In the genomic region with DNA sequence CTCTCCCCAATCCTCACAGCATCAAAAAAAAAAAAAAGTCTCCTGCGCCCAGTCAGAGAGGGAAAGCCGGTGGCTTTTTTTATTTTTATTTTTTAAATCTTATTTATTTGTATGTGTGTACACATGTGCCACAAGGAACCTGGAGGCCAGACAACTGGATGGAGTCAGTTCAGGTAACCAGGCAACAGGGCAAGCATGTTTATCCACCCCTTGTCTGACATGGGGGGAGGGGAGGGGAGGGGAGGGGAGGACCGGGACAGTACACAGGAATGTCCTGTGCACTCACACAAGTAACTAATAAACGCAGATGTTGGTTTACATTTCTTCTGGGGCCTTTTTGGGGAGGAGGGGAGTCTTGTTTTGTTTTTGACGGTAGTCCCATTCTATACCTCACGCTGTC, we compare ENCODE assay signal across 33 mouse cellular contexts. TPM values are rescaled to one million over a fixed set of nuclear protein-coding genes. Genes with fewer than 3 reads are reported as not detected.
DNase-seq lines count a peak whose midpoint lies in the region; ATAC-seq and TF ChIP-seq lines count a peak whose summit lies in the region.
"Had no signal": no experiment of that assay in that cellular context is flagged by ENCODE, and none has a peak within 500 bp of the region (broad histone marks: within the 10 kb centered on the region; RNA-seq: fewer than 3 reads in every experiment).

No protein-coding gene starts in this region.

- intact Hi-C loops in heart, adult 2 months (cut with DNase I): no loop called here
- intact Hi-C loops in heart, postnatal 25 days (cut with DNase I): no loop called here

- TF ChIP-seq CTCF in heart, adult 2 months (IDR thresholded peaks at IDR 0.05): no peak
- no peak for TF ChIP-seq CTCF in heart, postnatal 0 days (IDR thresholded peaks at IDR 0.05; ENCODE audit: low read depth)
- no peak for TF ChIP-seq CTCF in liver, postnatal 0 days (IDR thresholded peaks at IDR 0.05; ENCODE audit: low read depth)

- H3K4me2 ChIP-seq in heart, postnatal 0 days (ENCODE audit: low read depth, low read length): no peak overlapping the region
- H3K4me2 ChIP-seq in liver, postnatal 0 days (ENCODE audit: low read depth, low read length): no peak overlapping the region
- H3K4me2 ChIP-seq in liver, embryonic 11.5 days: no peak overlapping the region
- H3K4me2 ChIP-seq in midbrain, embryonic 14.5 days (ENCODE audit: low read length): no peak overlapping the region
- H3K4me2 ChIP-seq: embryonic facial prominence, embryonic 12.5 days; embryonic facial prominence, embryonic 15.5 days; heart, embryonic 12.5 days; hindbrain, embryonic 15.5 days had no signal

- DNase-seq in heart, adult 2 months: no peak
- DNase-seq in heart, adult 9 months (ENCODE audit: low spot score in 2 of 2): no peak
- DNase-seq in heart, postnatal 0 days (ENCODE audit: low spot score): no peak
- no peak for DNase-seq in heart, postnatal 25 days (ENCODE audit: low spot score)
- DNase-seq in liver, postnatal 0 days: peak; percentile 62
- DNase-seq in liver, embryonic 11.5 days (ENCODE audit: low spot score): no peak
- no peak for DNase-seq in midbrain, embryonic 10.5 days (ENCODE audit: low spot score)
- no peak for DNase-seq in midbrain, embryonic 14.5 days
- DNase-seq: B cell, adult 2 months; forebrain, postnatal 0 days had no signal

- TF ChIP-seq EP300 in heart, adult 2 months (IDR thresholded peaks at IDR 0.05; ENCODE audit: insufficient read depth, low read depth, low read length): no peak
- TF ChIP-seq EP300 in heart, postnatal 0 days (IDR thresholded peaks at IDR 0.05; ENCODE audit: low read depth): no peak
- TF ChIP-seq EP300 in liver, postnatal 0 days (IDR thresholded peaks at IDR 0.05; ENCODE audit: low read depth): no peak

- 57% methylated on average over 6 of the region's 6 CpGs for WGBS in heart, adult 2 months
- 77% methylated on average over 6 of the region's 6 CpGs for WGBS in heart, postnatal 0 days
- 81% methylated on average over 6 of the region's 6 CpGs for WGBS in liver, postnatal 0 days (ENCODE audit: insufficient replicate concordance)
- 79% methylated on average over 6 of the region's 6 CpGs for WGBS in liver, embryonic 11.5 days
- whole genome bisulfite sequencing in midbrain, embryonic 10.5 days: 61% methylated on average over 6 of the region's 6 CpGs
- WGBS in midbrain, embryonic 14.5 days: 56% methylated on average over 6 of the region's 6 CpGs

- H3K27ac ChIP-seq in heart, adult 2 months: peak overlapping the region; percentile 88
- H3K27ac ChIP-seq in heart, postnatal 0 days (ENCODE audit: low read depth): peak overlapping the region; percentile 89
- peak overlapping the region; percentile 81 for H3K27ac ChIP-seq in liver, postnatal 0 days (ENCODE audit: low read depth)
- H3K27ac ChIP-seq in liver, embryonic 11.5 days (ENCODE audit: low read depth, low read length): no peak overlapping the region
- H3K27ac ChIP-seq in midbrain, embryonic 10.5 days (replicated peaks): peak overlapping the region; percentile 30; the same call in 1 of the 2 replicates
- no peak overlapping the region for H3K27ac ChIP-seq in midbrain, embryonic 14.5 days (replicated peaks; ENCODE audit: low read depth, low read length)
- H3K27ac ChIP-seq: embryonic facial prominence, embryonic 12.5 days; embryonic facial prominence, embryonic 15.5 days; hindbrain, embryonic 15.5 days had no signal

- H3K9me3 ChIP-seq in heart, postnatal 0 days (replicated peaks; ENCODE audit: control insufficient read depth, low read length): no peaks in the 10 kb centered on the region
- no peaks in the 10 kb centered on the region for H3K9me3 ChIP-seq in liver, postnatal 0 days (ENCODE audit: low read length)
- no peaks in the 10 kb centered on the region for H3K9me3 ChIP-seq in liver, embryonic 11.5 days (ENCODE audit: control insufficient read depth, low read length)
- no peaks in the 10 kb centered on the region for H3K9me3 ChIP-seq in midbrain, embryonic 10.5 days (replicated peaks)
- H3K9me3 ChIP-seq in midbrain, embryonic 14.5 days (ENCODE audit: control insufficient read depth, low read length): no peaks in the 10 kb centered on the region
- H3K9me3 ChIP-seq: embryonic facial prominence, embryonic 12.5 days; embryonic facial prominence, embryonic 15.5 days; G1E; heart, embryonic 12.5 days; hindbrain, embryonic 15.5 days had no signal

- H3K36me3 ChIP-seq in heart, adult 2 months (ENCODE audit: control insufficient read depth, insufficient read depth, low read length): no peaks in the 10 kb centered on the region
- peaks cover 21% of the 10 kb centered on the region for H3K36me3 ChIP-seq in heart, postnatal 0 days (replicated peaks; ENCODE audit: control insufficient read depth, insufficient read depth, low read length)
- peaks cover 9% of the 10 kb centered on the region for H3K36me3 ChIP-seq in liver, postnatal 0 days (replicated peaks; ENCODE audit: insufficient read depth, low read length)
- H3K36me3 ChIP-seq in liver, embryonic 11.5 days (ENCODE audit: control insufficient read depth, insufficient read depth, low read length): peaks cover 7% of the 10 kb centered on the region
- peaks cover 31% of the 10 kb centered on the region for H3K36me3 ChIP-seq in midbrain, embryonic 10.5 days
- peaks cover 22% of the 10 kb centered on the region for H3K36me3 ChIP-seq in midbrain, embryonic 14.5 days (ENCODE audit: control insufficient read depth, insufficient read depth, low read length)

- ATAC-seq in heart, postnatal 0 days (ENCODE audit: insufficient read depth, low read depth): no peak
- ATAC-seq in liver, postnatal 0 days: peak; percentile 52
- ATAC-seq in liver, embryonic 11.5 days (replicated peaks; ENCODE audit: low FRiP score): no peak
- no peak for ATAC-seq in midbrain, embryonic 14.5 days (ENCODE audit: low FRiP score, low TSS enrichment)
- ATAC-seq: forebrain, embryonic 14.5 days; forebrain, postnatal 0 days; intestine, postnatal 0 days; Patski had no signal

- H3K27me3 ChIP-seq in heart, adult 2 months (ENCODE audit: control insufficient read depth, insufficient read depth, low read length): no peaks in the 10 kb centered on the region
- H3K27me3 ChIP-seq in heart, postnatal 0 days (ENCODE audit: control insufficient read depth, insufficient read depth, low read length): no peaks in the 10 kb centered on the region
- H3K27me3 ChIP-seq in liver, postnatal 0 days (ENCODE audit: insufficient read depth, low read length): no peaks in the 10 kb centered on the region
- H3K27me3 ChIP-seq in liver, embryonic 11.5 days (replicated peaks; ENCODE audit: control insufficient read depth, insufficient read depth, low read length): no peaks in the 10 kb centered on the region
- H3K27me3 ChIP-seq in midbrain, embryonic 10.5 days (ENCODE audit: low read depth, poor library complexity, severe bottlenecking): no peaks in the 10 kb centered on the region
- no peaks in the 10 kb centered on the region for H3K27me3 ChIP-seq in midbrain, embryonic 14.5 days (ENCODE audit: control insufficient read depth, insufficient read depth, low read length)
- H3K27me3 ChIP-seq: CH12.LX; embryonic facial prominence, embryonic 12.5 days; embryonic facial prominence, embryonic 15.5 days; heart, embryonic 12.5 days; hindbrain, embryonic 15.5 days; Patski had no signal

- H3K9ac ChIP-seq in heart, adult 2 months (ENCODE audit: low read depth, low read length): no peak overlapping the region
- 0 out of 2 replicates have a peak overlapping the region, but pooled peaks have one; percentile 23 for H3K9ac ChIP-seq in heart, postnatal 0 days (replicated peaks; ENCODE audit: low read depth, low read length)
- no peak overlapping the region for H3K9ac ChIP-seq in liver, postnatal 0 days (replicated peaks)
- no peak overlapping the region for H3K9ac ChIP-seq in liver, embryonic 11.5 days (ENCODE audit: low read depth, low read length)
- H3K9ac ChIP-seq in midbrain, embryonic 14.5 days (replicated peaks; ENCODE audit: low read length): no peak overlapping the region
- H3K9ac ChIP-seq: embryonic facial prominence, embryonic 12.5 days; embryonic facial prominence, embryonic 15.5 days; forebrain, postnatal 0 days; heart, embryonic 12.5 days; hindbrain, embryonic 15.5 days had no signal

- H3K4me3 ChIP-seq in heart, adult 2 months: no peak overlapping the region
- H3K4me3 ChIP-seq in heart, postnatal 0 days (ENCODE audit: low read depth, low read length): no peak overlapping the region
- no peak overlapping the region for H3K4me3 ChIP-seq in liver, postnatal 0 days (ENCODE audit: low read depth, low read length)
- no peak overlapping the region for H3K4me3 ChIP-seq in liver, embryonic 11.5 days (ENCODE audit: low read depth, low read length)
- no peak overlapping the region for H3K4me3 ChIP-seq in midbrain, embryonic 10.5 days
- H3K4me3 ChIP-seq in midbrain, embryonic 14.5 days (replicated peaks; ENCODE audit: low read depth, low read length): no peak overlapping the region
- H3K4me3 ChIP-seq: embryonic facial prominence, embryonic 12.5 days; embryonic facial prominence, embryonic 15.5 days; heart, embryonic 12.5 days; hindbrain, embryonic 15.5 days had no signal

- TF ChIP-seq POLR2A in heart, adult 2 months (IDR thresholded peaks at IDR 0.05; ENCODE audit: insufficient read depth, low read depth, low read length): no peak

- peaks cover 13% of the 10 kb centered on the region for H3K4me1 ChIP-seq in heart, adult 2 months (ENCODE audit: control insufficient read depth, insufficient read depth, low read length)
- H3K4me1 ChIP-seq in heart, postnatal 0 days (ENCODE audit: control insufficient read depth, insufficient read depth): peaks cover 7% of the 10 kb centered on the region
- H3K4me1 ChIP-seq in liver, postnatal 0 days (ENCODE audit: insufficient read depth): peaks cover 9% of the 10 kb centered on the region
- H3K4me1 ChIP-seq in liver, embryonic 11.5 days (replicated peaks; ENCODE audit: control insufficient read depth, insufficient read depth, low read length): peaks cover 11% of the 10 kb centered on the region
- peaks cover 62% of the 10 kb centered on the region for H3K4me1 ChIP-seq in midbrain, embryonic 10.5 days
- H3K4me1 ChIP-seq in midbrain, embryonic 14.5 days (ENCODE audit: control insufficient read depth, insufficient read depth, low read length): no peaks in the 10 kb centered on the region
- H3K4me1 ChIP-seq: embryonic facial prominence, embryonic 12.5 days; embryonic facial prominence, embryonic 15.5 days; hindbrain, embryonic 15.5 days had no signal

- H3K79me2 ChIP-seq in heart, adult 2 months (replicated peaks; ENCODE audit: control insufficient read depth, insufficient read depth, low read length): peaks cover 4% of the 10 kb centered on the region

RNA-seq across cellular contexts. Expression of gene Fbxo31, which starts 14.9 kb away (rescaled TPM):
- total RNA-seq in heart, adult 2 months (2021): 100 to 1,000 TPM in 1 of 2 experiments, 10 to 100 TPM in 1; 96.7 to 124 TPM
- 74.4 and 106 TPM in 2 replicates for polyA plus RNA-seq in heart, adult 2 months (2012; rRNA removed)
- 26.7 and 28.9 TPM in 2 replicates for total RNA-seq in heart, postnatal 0 days (2014; rRNA removed; ENCODE audit: low replicate concordance)
- polyA plus RNA-seq in heart, postnatal 0 days (2015; fragmentation: Nextera tagmentation; extraction: Ambion mirVana): 12.7 and 13.5 TPM in 2 replicates
- total RNA-seq in heart, postnatal 25 days (2021): 100 to 1,000 TPM in 1 of 2 experiments, 10 to 100 TPM in 1; 93.0 to 105 TPM
- 12.3 and 13.9 TPM in 2 replicates for polyA plus RNA-seq in liver, postnatal 0 days (2015; fragmentation: Nextera tagmentation; extraction: Ambion mirVana)
- 23.8 and 23.9 TPM in 2 replicates for polyA plus RNA-seq in liver, embryonic 11.5 days (2014; fragmentation: Nextera tagmentation; extraction: Ambion mirVana)
- 14.8 TPM in 2 replicates for polyA plus RNA-seq in midbrain, embryonic 10.5 days (2016; fragmentation: Nextera tagmentation; extraction: Ambion mirVana)
- polyA plus RNA-seq in midbrain, embryonic 14.5 days (2014; fragmentation: Nextera tagmentation; extraction: Ambion mirVana): 26.7 and 33.5 TPM in 2 replicates

RNA-seq across cellular contexts. Expression of gene 1700018B08Rik, which starts 19.6 kb away (rescaled TPM):
- total RNA-seq in heart, adult 2 months (2021): not detected
- 0.41 TPM in 1 of 2 replicates, not detected in the other for polyA plus RNA-seq in heart, adult 2 months (2012; rRNA removed)
- not detected in 2 replicates for total RNA-seq in heart, postnatal 0 days (2014; rRNA removed; ENCODE audit: low replicate concordance)
- not detected in 2 replicates for polyA plus RNA-seq in heart, postnatal 0 days (2015; fragmentation: Nextera tagmentation; extraction: Ambion mirVana)
- not detected for total RNA-seq in heart, postnatal 25 days (2021)
- polyA plus RNA-seq in liver, postnatal 0 days (2015; fragmentation: Nextera tagmentation; extraction: Ambion mirVana): not detected in 2 replicates
- polyA plus RNA-seq in liver, embryonic 11.5 days (2014; fragmentation: Nextera tagmentation; extraction: Ambion mirVana): not detected in 2 replicates
- polyA plus RNA-seq in midbrain, embryonic 10.5 days (2016; fragmentation: Nextera tagmentation; extraction: Ambion mirVana): not detected in 2 replicates
- 0.22 TPM in 1 of 2 replicates, not detected in the other for polyA plus RNA-seq in midbrain, embryonic 14.5 days (2014; fragmentation: Nextera tagmentation; extraction: Ambion mirVana)
- total RNA-seq: adrenal gland, adult 18-20 months; adrenal gland, postnatal 10 days; adrenal gland, postnatal 36 days; CH12.LX; common myeloid progenitor, adult 5-6 weeks; forebrain, postnatal 0 days; G1E; gastrocnemius, postnatal 10 days; gastrocnemius, postnatal 36 days; granulocyte monocyte progenitor cell, adult 5-6 weeks; heart, adult 8-10 months; heart, postnatal 10 days had no signal
- polyA plus RNA-seq: cerebellum, adult 2 months; embryonic facial prominence, embryonic 12.5 days; embryonic facial prominence, embryonic 15.5 days; forebrain, embryonic 11.5 days; forebrain, embryonic 14.5 days; forebrain, postnatal 0 days; frontal cortex, adult 2 months; G1E; heart, embryonic 12.5 days; hindbrain, embryonic 11.5 days; hindbrain, embryonic 15.5 days; intestine, embryonic 14.5 days; intestine, postnatal 0 days; Patski had no signal

RNA-seq across cellular contexts. Expression of gene Map1lc3b, which starts 26.5 kb away (rescaled TPM):
- 100 to 1,000 TPM; 235 to 277 TPM for total RNA-seq in heart, adult 2 months (2021)
- polyA plus RNA-seq in heart, adult 2 months (2012; rRNA removed): 129 and 131 TPM in 2 replicates
- 186 and 191 TPM in 2 replicates for total RNA-seq in heart, postnatal 0 days (2014; rRNA removed; ENCODE audit: low replicate concordance)
- polyA plus RNA-seq in heart, postnatal 0 days (2015; fragmentation: Nextera tagmentation; extraction: Ambion mirVana): 313 and 342 TPM in 2 replicates
- 100 to 1,000 TPM; 231 to 247 TPM for total RNA-seq in heart, postnatal 25 days (2021)
- 205 and 222 TPM in 2 replicates for polyA plus RNA-seq in liver, postnatal 0 days (2015; fragmentation: Nextera tagmentation; extraction: Ambion mirVana)
- polyA plus RNA-seq in liver, embryonic 11.5 days (2014; fragmentation: Nextera tagmentation; extraction: Ambion mirVana): 161 and 167 TPM in 2 replicates
- polyA plus RNA-seq in midbrain, embryonic 10.5 days (2016; fragmentation: Nextera tagmentation; extraction: Ambion mirVana): 208 and 250 TPM in 2 replicates
- 440 and 461 TPM in 2 replicates for polyA plus RNA-seq in midbrain, embryonic 14.5 days (2014; fragmentation: Nextera tagmentation; extraction: Ambion mirVana)

Comparison
In these comparisons a context has a peak if more than half of its experiments do, and no peak if none do; other contexts are left out.
1. H3K27ac ChIP-seq: peak in heart, adult 2 months (single experiment), heart, postnatal 0 days (single experiment), liver, postnatal 0 days (single experiment) and midbrain, embryonic 10.5 days (single experiment); none in liver, embryonic 11.5 days (single experiment) and midbrain, embryonic 14.5 days (single experiment).